Mouse (Mus musculus): ENCODE measurements around the gene Vapb.
"Not testable (repeated sequence)": the region's sequence is repeated elsewhere in the genome, so short reads cannot be mapped to it uniquely, and the experiment has no call there.

DNA sequence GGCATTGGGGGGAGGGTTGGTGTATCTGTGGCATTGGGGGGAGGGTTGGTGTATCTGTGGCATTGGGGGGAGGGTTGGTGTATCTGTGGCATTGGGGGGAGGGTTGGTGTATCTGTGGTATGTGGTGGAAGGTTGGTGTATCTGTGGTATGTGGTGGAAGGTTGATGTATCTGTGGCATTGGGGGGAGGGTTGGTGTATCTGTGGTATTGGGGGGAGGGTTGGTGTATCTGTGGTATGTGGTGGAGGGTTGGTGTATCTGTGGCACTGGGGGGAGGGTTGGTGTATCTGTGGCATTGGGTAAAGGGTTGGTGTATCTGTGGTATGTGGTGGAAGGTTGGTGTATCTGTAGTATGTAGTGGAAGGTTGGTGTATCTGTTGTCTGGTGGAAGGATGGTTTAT lies 29.7 kb upstream of the Vapb start:
- TF ChIP-seq CTCF (conservative IDR thresholded peaks at IDR 0.05; ENCODE audit: low read length); NANOG (IDR thresholded peaks at IDR 0.05; ENCODE audit: borderline replicate concordance, low read length); POU5F1 (IDR thresholded peaks at IDR 0.05; ENCODE audit: borderline replicate concordance, low read length): not testable (repeated sequence)

Measured in E14TG2a.4 (cell line).